Mouse (Mus musculus) C2C12 (cell line): ENCODE results near the gene Coro1c. TPM values are rescaled to one million over a fixed set of nuclear protein-coding genes. Genes with fewer than 3 reads are reported as not detected.

ENCODE experiments used
- H3K27me3 ChIP-seq: one replicate; pipeline ENCODE4 v1.6.1; 2011; ENCODE audit not compliant: control insufficient read depth, insufficient read depth, insufficient read length
- H3K36me3 ChIP-seq: one replicate; pipeline ENCODE4 v1.6.1; 2011; ENCODE audit not compliant: control insufficient read depth, insufficient read depth
- H3K4me3 ChIP-seq: one replicate; pipeline ENCODE4 v1.5.1; 2011; ENCODE audit warnings: mild to moderate bottlenecking, control low read depth; ENCODE audit not compliant: poor library complexity, insufficient read depth, severe bottlenecking
- H3K79me2 ChIP-seq: one replicate; pipeline ENCODE4 v1.6.1; 2011; ENCODE audit not compliant: control insufficient read depth, insufficient read depth
- H3K79me3 ChIP-seq: one replicate; pipeline ENCODE4 v1.6.1; 2011; ENCODE audit warnings: low read depth, control low read depth
- H3ac ChIP-seq: one replicate; pipeline ENCODE3; 2011; ENCODE audit warnings: low read depth; ENCODE audit not compliant: control insufficient read depth, insufficient read length
- CEBPB ChIP-seq: IDR thresholded peaks from one replicate; pipeline ENCODE4 v1.6.1; 2011; ENCODE audit warnings: low read depth, mild to moderate bottlenecking, control low read depth, moderate library complexity
- CTCF ChIP-seq: IDR thresholded peaks from one replicate; pipeline ENCODE4 v1.5.1; 2011; ENCODE audit not compliant: control insufficient read depth, insufficient read depth, insufficient read length
- FOSL1 ChIP-seq: IDR thresholded peaks from one replicate; pipeline ENCODE4 v1.8.0; 2011; ENCODE audit warnings: mild to moderate bottlenecking, low read length; ENCODE audit not compliant: poor library complexity, insufficient read depth, severe bottlenecking
- MAX ChIP-seq: IDR thresholded peaks from one replicate; pipeline ENCODE4 v1.6.1; 2011; ENCODE audit warnings: mild to moderate bottlenecking, control low read depth
- MYOD1 ChIP-seq: IDR thresholded peaks from one replicate; pipeline ENCODE4 v1.6.1; 2011; ENCODE audit warnings: low read depth; ENCODE audit not compliant: control insufficient read depth, insufficient read length
- MYOG ChIP-seq: IDR thresholded peaks from one replicate; pipeline ENCODE4 v1.6.1; 2011; ENCODE audit not compliant: control insufficient read depth, insufficient read length; ENCODE audit errors: extremely low read depth
- USF1 ChIP-seq: IDR thresholded peaks from one replicate; pipeline ENCODE4 v1.6.1; 2011; ENCODE audit warnings: low read depth, mild to moderate bottlenecking, control low read depth, moderate library complexity
- polyA plus RNA-seq: library from polyadenylated mRNA; unstranded; fragments of >200 nt; fragmentation: generic; extraction: Trizol; gene quantifications from one replicate; pipeline ENCODE4 v1.2.1, GENCODE M21; 2012; ENCODE audit warnings: missing spikeins

Coro1c gene
- polyA plus RNA-seq, 1 experiment: 156 TPM

DNA sequence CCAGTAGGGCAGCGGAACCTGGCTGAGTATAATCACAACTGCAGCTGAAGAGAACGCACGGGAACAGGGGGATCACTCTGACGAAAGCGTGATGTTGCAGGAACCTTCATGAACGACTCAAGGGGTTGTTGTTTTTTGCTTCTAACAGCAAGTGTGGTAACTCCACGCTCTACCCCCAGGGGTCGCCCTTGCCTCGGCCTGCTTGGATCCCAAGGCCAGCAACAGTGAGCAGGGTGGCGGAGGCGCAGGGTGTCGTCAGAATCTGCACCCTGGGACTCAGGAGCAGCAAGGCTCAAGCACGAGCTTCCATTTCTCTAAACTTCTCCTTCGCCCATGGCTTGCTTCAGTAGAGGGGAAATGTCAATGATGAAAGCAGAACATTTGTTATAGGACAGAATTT is 54.1 kb downstream of the Coro1c start:
- H3K4me3 ChIP-seq: no peak overlapping the region
- H3K27me3 ChIP-seq: no peaks in the 10 kb centered on the region
- no peak for TF ChIP-seq MYOD1
- peak; percentile 87 for TF ChIP-seq CTCF
- H3K36me3 ChIP-seq: peaks cover 42% of the 10 kb centered on the region
- peaks cover 66% of the 10 kb centered on the region for H3K79me2 ChIP-seq
- peaks cover 18% of the 10 kb centered on the region for H3K79me3 ChIP-seq
- no peak overlapping the region for H3ac ChIP-seq

- Histone ChIP-seq H3K27me3 (no peaks in the 10 kb centered on the region), H3ac (no peak overlapping the region), H3K4me3 (no peak overlapping the region), H3K79me3 (peaks cover 16% of the 10 kb centered on the region), H3K36me3 (peaks cover 48% of the 10 kb centered on the region), H3K79me2 (peaks cover 57% of the 10 kb centered on the region)
- no peak for TF ChIP-seq FOSL1
- no peak for TF ChIP-seq MAX
- TF ChIP-seq CTCF: no peak
- no peak for TF ChIP-seq MYOD1
- TF ChIP-seq USF1: no peak
- no peak for TF ChIP-seq CEBPB
- no peak for TF ChIP-seq MYOG
These were observed 55.0 kb downstream of the Coro1c start for GRCm38 (mm10) chr5:113853541-113853940.

DNA sequence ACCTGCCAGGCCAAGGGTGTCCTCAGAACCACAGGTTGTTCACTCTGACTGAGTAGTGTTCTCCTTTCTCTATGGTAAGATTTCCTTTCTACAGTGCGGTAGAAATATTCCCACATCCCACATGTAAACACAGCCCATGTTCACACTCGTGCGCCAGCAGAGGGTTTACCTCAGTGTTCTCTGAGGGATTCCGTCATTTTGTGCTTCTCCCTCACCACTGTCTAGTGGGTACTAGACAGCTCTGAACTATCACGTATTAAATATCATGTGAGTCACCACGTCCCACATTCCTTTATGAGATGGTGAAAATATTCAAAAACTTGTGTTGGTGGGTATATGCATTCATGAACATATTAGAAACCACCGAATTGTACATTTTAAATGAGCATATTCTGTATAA is 56.1 kb downstream of the Coro1c start:
- no peak overlapping the region for H3ac ChIP-seq
- H3K36me3 ChIP-seq: peaks cover 57% of the 10 kb centered on the region
- TF ChIP-seq CTCF (no peak), MYOD1 (no peak), MYOG (no peak), CEBPB (no peak), USF1 (no peak), FOSL1 (no peak), MAX (no peak)
- no peak overlapping the region for H3K4me3 ChIP-seq
- peaks cover 15% of the 10 kb centered on the region for H3K79me3 ChIP-seq
- H3K79me2 ChIP-seq: peaks cover 46% of the 10 kb centered on the region
- no peaks in the 10 kb centered on the region for H3K27me3 ChIP-seq

DNA sequence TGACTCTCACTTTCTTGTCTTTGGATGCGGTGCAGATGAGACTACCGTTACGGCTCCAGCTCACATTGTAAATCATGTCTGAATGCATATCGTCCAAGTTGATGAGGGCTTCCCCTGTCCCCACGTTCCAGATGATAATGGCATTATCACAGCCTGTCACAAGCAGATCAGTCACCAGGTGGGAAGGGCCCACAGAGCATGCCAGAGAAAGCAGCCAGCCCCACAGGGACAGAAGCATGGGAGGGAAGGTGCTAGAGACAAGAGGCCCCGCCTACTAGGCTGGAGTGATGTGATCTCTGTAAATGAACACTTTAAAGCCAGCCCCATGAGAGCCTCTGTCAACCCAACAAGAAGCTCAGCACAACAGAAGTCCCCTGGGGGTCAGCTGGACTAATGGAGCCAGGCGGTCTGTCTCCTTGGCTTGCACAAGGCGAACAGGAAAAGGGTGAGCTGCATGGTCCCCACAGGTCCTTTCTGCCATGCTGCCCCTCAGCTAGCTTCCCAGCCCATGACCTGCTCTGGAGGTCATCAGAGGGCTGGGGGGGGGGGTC is 57.8 kb downstream of the Coro1c start:
- Histone ChIP-seq H3K36me3 (peaks cover 62% of the 10 kb centered on the region), H3K79me2 (peaks cover 29% of the 10 kb centered on the region), H3K27me3 (no peaks in the 10 kb centered on the region), H3ac (no peak overlapping the region), H3K79me3 (peaks cover 12% of the 10 kb centered on the region), H3K4me3 (no peak overlapping the region)
- TF ChIP-seq CEBPB: no peak
- TF ChIP-seq FOSL1: no peak
- no peak for TF ChIP-seq MYOG
- TF ChIP-seq USF1: no peak
- TF ChIP-seq MAX: no peak
- no peak for TF ChIP-seq CTCF
- TF ChIP-seq MYOD1: no peak

DNA sequence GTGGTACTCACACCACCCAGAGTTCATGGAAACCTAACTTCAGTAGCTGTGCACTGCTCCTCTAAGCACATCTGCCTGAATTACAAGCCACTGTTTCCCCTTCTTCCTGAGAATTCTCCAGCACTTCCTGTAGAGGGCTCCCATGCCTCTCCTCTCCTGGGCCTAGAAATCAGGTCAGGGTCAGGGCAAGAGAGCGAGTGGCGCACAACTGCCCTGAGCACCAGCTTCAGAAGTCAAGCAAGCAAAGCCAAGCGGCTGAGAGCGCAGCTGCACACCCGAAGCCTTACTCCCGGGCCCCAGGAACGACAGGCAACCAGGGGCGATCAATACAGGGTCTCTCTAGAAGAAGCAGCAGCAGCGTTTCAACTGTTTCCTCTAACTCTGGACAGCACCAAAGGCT is 60.9 kb downstream of the Coro1c start:
- Histone ChIP-seq H3ac (no peak overlapping the region), H3K27me3 (no peaks in the 10 kb centered on the region), H3K4me3 (no peak overlapping the region), H3K79me2 (no peaks in the 10 kb centered on the region), H3K79me3 (peaks cover 5% of the 10 kb centered on the region), H3K36me3 (peaks cover 84% of the 10 kb centered on the region)
- TF ChIP-seq FOSL1: no peak
- no peak for TF ChIP-seq USF1
- no peak for TF ChIP-seq MYOG
- no peak for TF ChIP-seq CEBPB
- no peak for TF ChIP-seq MAX
- no peak for TF ChIP-seq CTCF
- TF ChIP-seq MYOD1: no peak

DNA sequence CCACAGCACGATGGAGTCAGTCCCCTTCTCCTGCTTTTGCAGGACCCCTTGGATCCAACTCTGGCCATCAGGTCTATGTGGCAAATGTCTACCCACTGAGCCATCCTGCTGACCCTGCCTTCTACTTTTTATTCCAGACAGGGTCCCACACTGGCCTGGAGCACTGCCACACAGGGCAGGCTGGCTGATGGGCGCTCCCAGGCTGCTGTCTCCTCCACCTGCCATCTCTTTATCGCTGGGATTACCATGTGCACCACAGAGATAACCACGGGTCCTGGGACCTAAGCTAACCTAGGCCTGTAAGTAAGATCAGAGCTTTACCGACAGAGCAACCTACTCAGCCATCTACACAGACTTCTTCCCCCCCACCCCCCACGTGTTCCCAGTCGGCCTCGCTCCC is 61.9 kb downstream of the Coro1c start:
- no peak overlapping the region for H3K4me3 ChIP-seq
- no peaks in the 10 kb centered on the region for H3K27me3 ChIP-seq
- H3ac ChIP-seq: no peak overlapping the region
- peaks cover 85% of the 10 kb centered on the region for H3K36me3 ChIP-seq
- TF ChIP-seq FOSL1 (no peak), CTCF (no peak), USF1 (no peak), MYOG (no peak), MAX (no peak), CEBPB (no peak), MYOD1 (no peak)
- no peaks in the 10 kb centered on the region for H3K79me2 ChIP-seq
- peaks cover 3% of the 10 kb centered on the region for H3K79me3 ChIP-seq
